24 mouse cellular contexts compared by ENCODE assay signal in genomic region chr1:188686362-188686761, GRCm38 (mm10).
DNase-seq lines count a peak whose midpoint lies in the region; ATAC-seq and TF ChIP-seq lines count a peak whose summit lies in the region.
"Had no signal": no experiment of that assay in that cellular context is flagged by ENCODE, and none has a peak within 500 bp of the region (broad histone marks: within the 10 kb centered on the region; RNA-seq: fewer than 3 reads in every experiment).

No protein-coding gene starts in this region.

- no peak overlapping the region for H3K27ac ChIP-seq in limb, embryonic 11.5 days (replicated peaks; ENCODE audit: low read depth, low read length)
- no peak overlapping the region for H3K27ac ChIP-seq in limb, embryonic 10.5 days
- H3K27ac ChIP-seq in lung, embryonic 15.5 days, result no peak overlapping the region
- H3K27ac ChIP-seq in lung, postnatal 0 days (ENCODE audit: low read length), result no peak overlapping the region
- H3K27ac ChIP-seq: embryonic facial prominence, embryonic 10.5 days; embryonic facial prominence, embryonic 12.5 days; forebrain, embryonic 13.5 days; forebrain, embryonic 15.5 days had no signal

- H3K36me3 ChIP-seq in limb, embryonic 11.5 days (ENCODE audit: control insufficient read depth, insufficient read depth, low read length), result no peaks in the 10 kb centered on the region
- no peaks in the 10 kb centered on the region for H3K36me3 ChIP-seq in limb, embryonic 10.5 days
- no peaks in the 10 kb centered on the region for H3K36me3 ChIP-seq in lung, embryonic 15.5 days
- H3K36me3 ChIP-seq in lung, postnatal 0 days (ENCODE audit: insufficient read depth, low read length), result no peaks in the 10 kb centered on the region
- H3K36me3 ChIP-seq: embryonic facial prominence, embryonic 10.5 days; embryonic facial prominence, embryonic 12.5 days; forebrain, embryonic 15.5 days; G1E had no signal

- TF ChIP-seq CTCF in lung, adult 2 months (IDR thresholded peaks at IDR 0.05; ENCODE audit: insufficient read depth, low read length), result no peak
- TF ChIP-seq CTCF in lung, postnatal 0 days (IDR thresholded peaks at IDR 0.05), result no peak

- WGBS in limb, embryonic 11.5 days, result 93% methylated on average over 14 of the region's 14 CpGs
- WGBS in limb, embryonic 10.5 days, result 96% methylated on average over 14 of the region's 14 CpGs
- 82% methylated on average over 14 of the region's 14 CpGs for WGBS in lung, embryonic 15.5 days
- WGBS in lung, adult 2 months, result 83% methylated on average over 14 of the region's 14 CpGs
- 75% methylated on average over 14 of the region's 14 CpGs for WGBS in lung, postnatal 0 days

- 0 out of 2 replicates have a peak, but pooled peaks have one; percentile 17 for TF ChIP-seq EP300 in lung, postnatal 0 days (IDR thresholded peaks at IDR 0.05)

- no peak overlapping the region for H3K4me2 ChIP-seq in limb, embryonic 11.5 days (ENCODE audit: low read depth, severe bottlenecking)
- no peak overlapping the region for H3K4me2 ChIP-seq in lung, embryonic 15.5 days
- H3K4me2 ChIP-seq in lung, postnatal 0 days (replicated peaks; ENCODE audit: low read depth, low read length), result no peak overlapping the region
- H3K4me2 ChIP-seq: embryonic facial prominence, embryonic 12.5 days; forebrain, embryonic 13.5 days; forebrain, embryonic 15.5 days had no signal

- H3K9ac ChIP-seq in limb, embryonic 11.5 days (ENCODE audit: low read length), result no peak overlapping the region
- no peak overlapping the region for H3K9ac ChIP-seq in lung, embryonic 15.5 days
- H3K9ac ChIP-seq in lung, postnatal 0 days (replicated peaks; ENCODE audit: low read depth), result no peak overlapping the region
- H3K9ac ChIP-seq: embryonic facial prominence, embryonic 12.5 days; forebrain, embryonic 13.5 days; forebrain, embryonic 15.5 days had no signal

- no peak for TF ChIP-seq POLR2A in lung, adult 2 months (IDR thresholded peaks at IDR 0.05; ENCODE audit: borderline replicate concordance, extremely low read depth, low read depth, low read length)

- no peak for ATAC-seq in limb, embryonic 11.5 days (ENCODE audit: insufficient number of reproducible peaks, low FRiP score, low TSS enrichment, low read depth)
- 0 out of 2 replicates have a peak, but pooled peaks have one; percentile 62 for ATAC-seq in lung, embryonic 15.5 days (ENCODE audit: borderline replicate concordance, extremely low read depth, low FRiP score, low TSS enrichment)
- ATAC-seq in lung, postnatal 0 days, result peak; percentile 92
- ATAC-seq: activated CD4-positive, CD25-positive, alpha-beta regulatory T cell, adult 4 months; CD4-positive, CD25-positive, alpha-beta regulatory T cell, adult 4 months; forebrain, embryonic 13.5 days; forebrain, embryonic 15.5 days; Patski had no signal

- H3K4me3 ChIP-seq in limb, embryonic 11.5 days (ENCODE audit: low read depth, low read length), result no peak overlapping the region
- no peak overlapping the region for H3K4me3 ChIP-seq in limb, embryonic 10.5 days
- H3K4me3 ChIP-seq in lung, embryonic 15.5 days, result no peak overlapping the region
- H3K4me3 ChIP-seq in lung, adult 2 months (replicated peaks; ENCODE audit: extremely low read depth, low read depth, low read length), result no peak overlapping the region
- H3K4me3 ChIP-seq in lung, postnatal 0 days (ENCODE audit: low read depth, low read length), result no peak overlapping the region
- H3K4me3 ChIP-seq: embryonic facial prominence, embryonic 10.5 days; embryonic facial prominence, embryonic 12.5 days; forebrain, embryonic 13.5 days; forebrain, embryonic 15.5 days had no signal

- H3K4me1 ChIP-seq in limb, embryonic 11.5 days (ENCODE audit: control insufficient read depth, insufficient read depth, low read length), result no peaks in the 10 kb centered on the region
- H3K4me1 ChIP-seq in limb, embryonic 10.5 days, result no peaks in the 10 kb centered on the region
- H3K4me1 ChIP-seq in lung, embryonic 15.5 days, result 0 out of 2 replicates have a peak, but pooled peaks cover 4% of the 10 kb centered on the region
- no peaks in the 10 kb centered on the region for H3K4me1 ChIP-seq in lung, adult 2 months (ENCODE audit: control insufficient read depth, insufficient read depth, low read length)
- H3K4me1 ChIP-seq in lung, postnatal 0 days (ENCODE audit: insufficient read depth, low read depth, low read length), result no peaks in the 10 kb centered on the region
- H3K4me1 ChIP-seq: embryonic facial prominence, embryonic 10.5 days; embryonic facial prominence, embryonic 12.5 days; forebrain, embryonic 13.5 days; forebrain, embryonic 15.5 days had no signal

- H3K9me3 ChIP-seq in limb, embryonic 11.5 days (ENCODE audit: control insufficient read depth, low read length), result no peaks in the 10 kb centered on the region
- no peaks in the 10 kb centered on the region for H3K9me3 ChIP-seq in limb, embryonic 10.5 days (replicated peaks)
- H3K9me3 ChIP-seq in lung, embryonic 15.5 days, result no peaks in the 10 kb centered on the region
- no peaks in the 10 kb centered on the region for H3K9me3 ChIP-seq in lung, postnatal 0 days (ENCODE audit: low read length)
- H3K9me3 ChIP-seq: forebrain, embryonic 15.5 days had no signal

- peak; percentile 14 for DNase-seq in limb, embryonic 11.5 days (ENCODE audit: low spot score)
- DNase-seq in limb, embryonic 10.5 days (ENCODE audit: low spot score), result no peak
- no peak for DNase-seq in lung, adult 2 months
- peak; percentile 66 for DNase-seq in lung, postnatal 0 days (ENCODE audit: low spot score)
- DNase-seq in lung, postnatal 10 days, result no peak
- DNase-seq: adrenal gland, adult 8-10 months; adrenal gland, postnatal 14 days; adrenal gland, postnatal 36 days; B cell, adult 2 months; cerebellum, adult 11-12 months; cerebellum, adult 2 months; cerebellum, adult 9-10 months; cerebellum, postnatal 10 days; cerebellum, postnatal 25 days had no signal

- H3K27me3 ChIP-seq in limb, embryonic 11.5 days (ENCODE audit: control insufficient read depth, insufficient read depth, low read length), result no peaks in the 10 kb centered on the region
- no peaks in the 10 kb centered on the region for H3K27me3 ChIP-seq in limb, embryonic 10.5 days (ENCODE audit: low read depth, poor library complexity, severe bottlenecking)
- no peaks in the 10 kb centered on the region for H3K27me3 ChIP-seq in lung, embryonic 15.5 days
- no peaks in the 10 kb centered on the region for H3K27me3 ChIP-seq in lung, postnatal 0 days (replicated peaks; ENCODE audit: insufficient read depth, low read length)
- H3K27me3 ChIP-seq: CH12.LX; embryonic facial prominence, embryonic 12.5 days; forebrain, embryonic 13.5 days; forebrain, embryonic 15.5 days had no signal

Comparison
In these comparisons a context has a peak if more than half of its experiments do, and no peak if none do; other contexts are left out.
1. DNase-seq: peak in limb, embryonic 11.5 days (single experiment) and lung, postnatal 0 days (single experiment); none in limb, embryonic 10.5 days (single experiment), lung, adult 2 months (single experiment) and lung, postnatal 10 days (single experiment).